Mouse (Mus musculus): ENCODE measurements at regions not wholly inside any gene's neighbourhood (a gene's known extent, or its start where the extent isn't known, plus 50 kb on each side); places are given as distances from the start of the nearest gene placed in this dataset.
"Not testable (repeated sequence)": the region's sequence is repeated elsewhere in the genome, so short reads cannot be mapped to it uniquely, and the experiment has no call there.

GRCm38 (mm10) chr10:26576153-26576552 lies 177.1 kb upstream of the Arhgap18 start:
- no peak for DNase-seq (ENCODE audit: low spot score in 2 of 2)

- DNase-seq (ENCODE audit: low spot score in 2 of 2) = no peak
Observed at GRCm38 (mm10) chr10:26577087-26577486, 176.1 kb upstream of the Arhgap18 start.

- DNase-seq (ENCODE audit: low spot score in 2 of 2) = no peak
Observed at GRCm38 (mm10) chr10:26585106-26585505, 168.1 kb upstream of the Arhgap18 start.

- not testable (repeated sequence) for DNase-seq (ENCODE audit: low spot score in 2 of 2)
Observed at GRCm38 (mm10) chr10:26607081-26607480, 146.1 kb upstream of the Arhgap18 start.

GRCm38 (mm10) chr10:26611246-26611645 lies 142.0 kb upstream of the Arhgap18 start:
- no peak for DNase-seq (ENCODE audit: low spot score in 2 of 2)

- no peak for DNase-seq (ENCODE audit: low spot score in 2 of 2)
Observed at GRCm38 (mm10) chr10:26630196-26630760, 122.9 kb upstream of the Arhgap18 start.

- no peak for DNase-seq (ENCODE audit: low spot score in 2 of 2)
Observed at GRCm38 (mm10) chr10:26632266-26632665, 121.0 kb upstream of the Arhgap18 start.

GRCm38 (mm10) chr10:26637459-26637858 lies 115.8 kb upstream of the Arhgap18 start:
- DNase-seq (ENCODE audit: low spot score in 2 of 2) = no peak

- no peak for DNase-seq (ENCODE audit: low spot score in 2 of 2)
Observed at GRCm38 (mm10) chr10:26638056-26638455, 115.2 kb upstream of the Arhgap18 start.

- no peak for DNase-seq (ENCODE audit: low spot score in 2 of 2)
Observed at GRCm38 (mm10) chr10:26639118-26639517, 114.1 kb upstream of the Arhgap18 start.

- DNase-seq (ENCODE audit: low spot score in 2 of 2) = no peak
Observed at GRCm38 (mm10) chr10:26653103-26653502, 100.1 kb upstream of the Arhgap18 start.

- no peak for DNase-seq (ENCODE audit: low spot score in 2 of 2)
Observed at GRCm38 (mm10) chr10:26664270-26664669, 89.0 kb upstream of the Arhgap18 start.

GRCm38 (mm10) chr10:26679500-26680227 lies 73.6 kb upstream of the Arhgap18 start:
- DNase-seq (ENCODE audit: low spot score in 2 of 2) = no peak

- no peak for DNase-seq (ENCODE audit: low spot score in 2 of 2)
Observed at GRCm38 (mm10) chr10:26694761-26695160, 58.5 kb upstream of the Arhgap18 start.

GRCm38 (mm10) chr10:26695212-26695933 lies 57.8 kb upstream of the Arhgap18 start:
- no peak for DNase-seq (ENCODE audit: low spot score in 2 of 2)

All from adrenal gland, adult 18-20 months (tissue).